In the genomic region with DNA sequence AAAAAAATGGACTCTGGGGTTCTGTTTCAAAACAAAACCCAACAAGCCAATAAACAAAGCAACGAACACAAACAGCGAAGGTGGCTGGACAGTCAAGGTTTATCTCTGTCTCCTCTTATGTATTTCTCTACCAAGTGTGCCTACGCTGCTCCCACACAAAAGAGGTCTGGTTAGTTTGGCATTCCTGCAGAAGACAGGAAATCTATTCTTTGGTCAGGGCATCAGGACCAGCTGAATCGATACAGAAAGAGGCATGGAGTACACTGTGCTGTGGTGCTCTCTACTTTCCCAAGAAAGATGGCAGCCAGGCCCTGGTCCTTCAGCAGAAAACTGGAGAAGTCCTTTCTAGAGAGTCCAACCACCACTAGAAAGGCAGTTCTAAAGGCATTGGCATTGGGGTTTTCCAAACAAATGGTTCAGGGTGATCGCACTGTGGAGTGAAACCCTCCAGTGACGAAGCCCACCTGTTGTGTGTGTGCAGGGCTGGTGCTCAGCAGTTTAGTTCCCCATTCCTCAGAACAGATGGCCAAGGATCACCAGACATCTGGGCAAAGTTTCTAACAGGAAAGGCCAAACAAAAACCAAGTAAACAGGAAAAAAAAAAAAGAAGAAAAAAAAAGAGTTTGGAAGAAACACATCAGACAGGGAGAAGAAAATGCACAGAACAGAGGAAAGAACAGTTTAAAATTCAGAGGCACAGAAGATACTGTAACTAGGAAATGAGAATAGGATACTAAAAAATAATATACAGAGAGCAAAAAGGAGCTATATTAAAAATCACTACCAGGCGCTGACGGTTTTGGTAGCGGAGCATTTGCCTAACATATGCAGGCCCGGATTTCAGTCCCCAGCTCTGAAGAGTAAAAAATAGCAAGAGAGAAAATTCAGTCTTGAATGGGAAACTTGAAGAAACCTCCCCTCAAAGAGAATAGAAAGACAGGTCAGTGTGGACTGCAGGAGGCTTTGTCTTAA, we compare ENCODE assay signal across 1 mouse cellular context.
TF ChIP-seq lines count a peak whose summit lies in the region.

No protein-coding gene starts in this region.

TF ChIP-seq in CH12.LX, 34 proteins besides CTCF, POLR2A, EP300 and RAD21 (continued from another document):
- TF ChIP-seq JUND (conservative IDR thresholded peaks at IDR 0.05; ENCODE audit: low read depth, low read length) (peak; percentile 53; the same call in 1 of the 2 replicates), HCFC1 (IDR thresholded peaks at IDR 0.05; ENCODE audit: low read depth, low read length) (peak; percentile 5; the same call in 1 of the 2 replicates), TBP (conservative IDR thresholded peaks at IDR 0.05; ENCODE audit: low read depth, low read length) (0 out of 2 replicates have a peak, but pooled peaks have one; percentile 51), POLR2AphosphoS2 (IDR thresholded peaks at IDR 0.05; ENCODE audit: low read depth, low read length) (no peak), MXI1 (IDR thresholded peaks at IDR 0.05; ENCODE audit: low read depth, low read length) (0 out of 2 replicates have a peak, but pooled peaks have one; percentile 28), KAT2A (IDR thresholded peaks at IDR 0.05; ENCODE audit: insufficient replicate concordance, low read length) (0 out of 2 replicates have a peak, but pooled peaks have one; percentile 31), MYC (IDR thresholded peaks at IDR 0.05; ENCODE audit: low read depth, low read length) (0 out of 2 replicates have a peak, but pooled peaks have one; percentile 49), MAZ (IDR thresholded peaks at IDR 0.05; ENCODE audit: low read depth, low read length) (peak; percentile 56; the same call in 1 of the 2 replicates)
TF ChIP-seq in CH12.LX: peak in this region for 23.
